Mouse (Mus musculus): Measurements from ENCODE around the gene Taf3. TPM values are rescaled to one million over a fixed set of nuclear protein-coding genes. Genes with fewer than 3 reads are reported as not detected.

The Taf3 gene
- polyA plus RNA-seq, 1 experiment from 2014 or later = 12.6 TPM

- Histone ChIP-seq H3K9ac (ENCODE audit: low read depth, low read length) (no peak overlapping the region), H3K4me3 (replicated peaks; ENCODE audit: low read depth, low read length) (no peak overlapping the region), H3K4me1 (replicated peaks; ENCODE audit: insufficient read depth, low read length) (no peaks in the 10 kb centered on the region), H3K27me3 (ENCODE audit: insufficient read depth, low read length) (no peaks in the 10 kb centered on the region), H3K9me3 (replicated peaks; ENCODE audit: low read length) (no peaks in the 10 kb centered on the region), H3K27ac (peak overlapping the region; percentile 16; the same call in 1 of the 2 replicates), H3K36me3 (ENCODE audit: insufficient read depth, low read length) (no peaks in the 10 kb centered on the region), H3K4me2 (ENCODE audit: low read length) (no peak overlapping the region)
- peak; percentile 80 for DNase-seq (ENCODE audit: low spot score)
- WGBS = 18% methylated on average over 4 of the region's 4 CpGs
- TF ChIP-seq CTCF (IDR thresholded peaks at IDR 0.05; ENCODE audit: low read depth) = no peak
- peak; percentile 36; the same call in 1 of the 2 replicates for ATAC-seq (replicated peaks; ENCODE audit: low FRiP score, low read depth)
Measured at GRCm38 (mm10) chr2:9990690-9991229, 57.6 kb downstream of the Taf3 start.

DNA sequence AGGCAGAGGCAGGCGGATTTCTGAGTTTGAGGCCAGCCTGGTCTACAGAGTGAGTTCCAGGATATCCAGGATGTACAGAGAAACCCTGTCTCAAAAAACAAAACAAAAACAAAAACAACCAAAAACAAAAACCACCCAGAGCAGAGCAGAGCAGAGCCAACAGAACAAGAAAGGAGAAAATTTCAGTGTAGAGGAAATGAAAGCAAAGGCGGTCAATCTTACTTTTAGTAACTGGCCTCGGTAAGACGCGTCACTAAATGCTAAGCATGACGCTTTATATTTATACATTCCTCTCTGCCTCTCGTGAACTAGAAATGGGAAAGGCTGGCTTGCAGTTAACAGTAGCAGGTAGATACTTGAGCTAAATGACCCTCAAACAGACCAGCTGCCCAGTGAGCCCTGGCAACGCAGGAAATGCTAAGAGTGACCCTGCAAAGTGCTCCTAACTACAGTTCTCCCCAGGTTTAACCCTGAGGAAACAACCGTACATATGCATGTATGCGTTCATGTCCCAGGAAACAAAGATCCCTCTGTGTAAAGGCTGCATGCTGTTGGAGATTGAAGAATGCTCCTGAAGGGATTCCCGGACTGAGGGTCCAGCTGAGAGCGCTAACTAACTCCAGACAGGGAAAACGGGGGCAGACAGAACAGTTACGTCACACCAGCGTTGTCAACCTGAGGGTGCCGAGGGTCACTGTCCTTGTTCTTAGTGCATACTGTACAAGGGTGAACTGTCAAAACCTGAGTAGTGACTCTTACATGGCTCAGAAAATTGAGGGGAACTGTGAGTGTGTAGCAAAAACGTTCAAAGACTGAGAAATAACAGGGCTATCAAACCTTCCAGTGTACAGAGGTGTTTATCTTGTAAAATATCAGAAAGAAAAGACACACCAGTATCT lies 58.5 kb downstream of the Taf3 start:
- H3K27me3 ChIP-seq (ENCODE audit: insufficient read depth, low read length) = no peaks in the 10 kb centered on the region
- H3K27ac ChIP-seq = peak overlapping the region; percentile 64
- H3K9ac ChIP-seq (ENCODE audit: low read depth, low read length) = no peak overlapping the region
- H3K4me1 ChIP-seq (replicated peaks; ENCODE audit: insufficient read depth, low read length) = no peaks in the 10 kb centered on the region
- H3K4me3 ChIP-seq (replicated peaks; ENCODE audit: low read depth, low read length) = no peak overlapping the region
- no peak for TF ChIP-seq CTCF (IDR thresholded peaks at IDR 0.05; ENCODE audit: low read depth)
- DNase-seq (ENCODE audit: low spot score) (no peak), ATAC-seq (replicated peaks; ENCODE audit: low FRiP score, low read depth) (no peak)
- H3K9me3 ChIP-seq (replicated peaks; ENCODE audit: low read length) = no peaks in the 10 kb centered on the region
- WGBS = 59% methylated on average over 17 of the region's 17 CpGs
- no peak overlapping the region for H3K4me2 ChIP-seq (ENCODE audit: low read length)
- no peaks in the 10 kb centered on the region for H3K36me3 ChIP-seq (ENCODE audit: insufficient read depth, low read length)

DNA sequence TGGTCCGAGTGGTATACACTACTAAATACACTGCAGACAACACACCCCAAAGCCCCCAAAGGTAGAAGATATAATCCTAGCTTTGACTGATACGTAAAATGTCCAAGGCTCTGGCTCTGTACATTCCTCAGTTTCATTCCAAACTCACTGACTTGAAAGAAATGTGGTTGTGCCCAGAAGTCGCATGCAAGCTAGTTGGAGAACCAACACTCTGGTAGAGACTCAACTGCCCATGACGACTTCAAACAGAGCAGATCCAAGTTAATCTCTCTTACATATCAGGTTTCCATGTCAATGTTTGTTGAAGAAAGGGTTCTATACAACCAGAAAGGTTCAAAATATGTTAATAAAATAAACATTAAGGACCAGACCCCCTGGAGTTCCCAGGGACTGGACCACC lies 60.1 kb downstream of the Taf3 start:
- ATAC-seq (replicated peaks; ENCODE audit: low FRiP score, low read depth) (no peak), DNase-seq (ENCODE audit: low spot score) (no peak)
- Histone ChIP-seq H3K4me1 (replicated peaks; ENCODE audit: insufficient read depth, low read length) (no peaks in the 10 kb centered on the region), H3K27ac (peak overlapping the region; percentile 42; the same call in 1 of the 2 replicates), H3K36me3 (ENCODE audit: insufficient read depth, low read length) (no peaks in the 10 kb centered on the region), H3K4me3 (replicated peaks; ENCODE audit: low read depth, low read length) (no peak overlapping the region), H3K9me3 (replicated peaks; ENCODE audit: low read length) (no peaks in the 10 kb centered on the region), H3K4me2 (ENCODE audit: low read length) (no peak overlapping the region), H3K9ac (ENCODE audit: low read depth, low read length) (no peak overlapping the region), H3K27me3 (ENCODE audit: insufficient read depth, low read length) (no peaks in the 10 kb centered on the region)
- WGBS = 59% methylated on average over 4 of the region's 4 CpGs
- no peak for TF ChIP-seq CTCF (IDR thresholded peaks at IDR 0.05; ENCODE audit: low read depth)

DNA sequence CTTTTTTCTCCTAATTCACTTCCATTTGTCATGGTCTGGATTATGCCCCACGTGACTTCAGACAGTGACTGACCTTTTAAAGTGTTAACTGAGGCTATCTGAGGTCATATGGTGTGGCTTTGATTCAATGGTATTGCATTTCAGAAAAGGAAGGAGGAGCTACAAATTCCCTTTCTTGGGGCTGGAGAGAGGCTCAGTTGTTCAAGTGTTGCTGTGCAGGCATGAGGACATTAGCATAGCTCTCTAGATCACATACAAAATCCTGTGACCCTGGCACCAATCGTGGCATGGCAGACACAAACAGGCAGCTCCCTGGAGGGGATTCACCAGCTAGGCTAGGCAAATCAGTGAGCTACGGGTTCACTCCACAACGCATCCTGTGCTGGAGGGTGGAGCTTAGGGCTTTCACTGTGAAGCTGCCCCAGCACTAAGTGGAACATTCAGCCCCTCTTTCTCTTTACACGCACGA lies 62.4 kb downstream of the Taf3 start:
- H3K4me3 ChIP-seq (replicated peaks; ENCODE audit: low read depth, low read length) = no peak overlapping the region
- no peak overlapping the region for H3K4me2 ChIP-seq (ENCODE audit: low read length)
- H3K9me3 ChIP-seq (replicated peaks; ENCODE audit: low read length) = no peaks in the 10 kb centered on the region
- TF ChIP-seq CTCF (IDR thresholded peaks at IDR 0.05; ENCODE audit: low read depth) = no peak
- H3K9ac ChIP-seq (ENCODE audit: low read depth, low read length) = no peak overlapping the region
- no peaks in the 10 kb centered on the region for H3K27me3 ChIP-seq (ENCODE audit: insufficient read depth, low read length)
- no peaks in the 10 kb centered on the region for H3K36me3 ChIP-seq (ENCODE audit: insufficient read depth, low read length)
- H3K27ac ChIP-seq = no peak overlapping the region
- DNase-seq (ENCODE audit: low spot score) (no peak), ATAC-seq (replicated peaks; ENCODE audit: low FRiP score, low read depth) (no peak)
- WGBS = 13% methylated on average over 6 of the region's 6 CpGs
- H3K4me1 ChIP-seq (replicated peaks; ENCODE audit: insufficient read depth, low read length) = 0 out of 2 replicates have a peak, but pooled peaks cover 5% of the 10 kb centered on the region

DNA sequence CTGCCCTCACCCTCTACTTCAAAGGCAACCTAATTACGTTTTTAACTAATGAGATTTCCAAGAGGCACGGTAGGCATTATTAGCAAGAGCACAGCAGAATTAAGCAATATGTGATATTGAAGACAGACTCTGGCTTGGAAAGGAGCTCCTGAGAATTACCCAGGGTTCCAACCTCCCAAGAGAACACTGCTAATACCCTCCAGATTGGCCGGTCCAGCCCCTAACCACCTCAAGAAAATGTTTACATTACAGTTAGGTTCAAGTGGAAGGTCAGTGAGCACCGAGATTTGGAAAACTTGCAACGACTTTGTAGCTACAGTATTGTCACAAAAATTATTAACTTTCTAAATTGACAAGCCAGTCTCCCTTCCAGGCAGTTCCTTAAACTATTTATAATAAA lies 66.0 kb downstream of the Taf3 start:
- no peak for TF ChIP-seq CTCF (IDR thresholded peaks at IDR 0.05; ENCODE audit: low read depth)
- Histone ChIP-seq H3K9ac (ENCODE audit: low read depth, low read length) (no peak overlapping the region), H3K27me3 (ENCODE audit: insufficient read depth, low read length) (no peaks in the 10 kb centered on the region), H3K4me1 (replicated peaks; ENCODE audit: insufficient read depth, low read length) (0 out of 2 replicates have a peak, but pooled peaks cover 5% of the 10 kb centered on the region), H3K9me3 (replicated peaks; ENCODE audit: low read length) (no peaks in the 10 kb centered on the region), H3K4me2 (ENCODE audit: low read length) (no peak overlapping the region), H3K4me3 (replicated peaks; ENCODE audit: low read depth, low read length) (no peak overlapping the region), H3K27ac (no peak overlapping the region), H3K36me3 (ENCODE audit: insufficient read depth, low read length) (no peaks in the 10 kb centered on the region)
- 16% methylated on average over 5 of the region's 5 CpGs for WGBS
- no peak for DNase-seq (ENCODE audit: low spot score)
- ATAC-seq (replicated peaks; ENCODE audit: low FRiP score, low read depth) = no peak

DNA sequence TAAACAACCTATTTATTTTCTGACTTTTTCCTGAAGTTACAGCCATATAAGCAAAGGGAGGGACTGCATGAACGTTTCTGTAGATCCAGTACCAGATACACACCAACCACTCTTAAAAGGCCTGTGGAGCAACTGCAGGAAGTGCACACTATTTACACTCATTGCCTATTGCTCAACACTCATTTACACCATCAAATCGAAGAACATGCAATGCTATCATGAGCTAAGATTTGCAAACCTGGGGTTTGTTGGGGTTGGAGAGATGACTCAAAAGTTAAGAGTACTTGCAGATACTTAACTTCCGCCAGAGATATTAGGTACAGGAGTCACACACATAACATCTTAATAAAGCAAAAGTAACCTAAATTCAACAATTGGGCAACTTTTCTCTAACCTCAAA lies 76.5 kb downstream of the Taf3 start:
- Histone ChIP-seq H3K36me3 (ENCODE audit: insufficient read depth, low read length) (no peaks in the 10 kb centered on the region), H3K27me3 (ENCODE audit: insufficient read depth, low read length) (no peaks in the 10 kb centered on the region), H3K4me1 (replicated peaks; ENCODE audit: insufficient read depth, low read length) (no peaks in the 10 kb centered on the region), H3K9me3 (replicated peaks; ENCODE audit: low read length) (no peaks in the 10 kb centered on the region), H3K4me2 (ENCODE audit: low read length) (no peak overlapping the region), H3K9ac (ENCODE audit: low read depth, low read length) (no peak overlapping the region), H3K4me3 (replicated peaks; ENCODE audit: low read depth, low read length) (no peak overlapping the region), H3K27ac (no peak overlapping the region)
- WGBS = 70% methylated on average over 3 of the region's 3 CpGs
- DNase-seq (ENCODE audit: low spot score) (no peak), ATAC-seq (replicated peaks; ENCODE audit: low FRiP score, low read depth) (no peak)
- TF ChIP-seq CTCF (IDR thresholded peaks at IDR 0.05; ENCODE audit: low read depth) = no peak
